Mouse (Mus musculus) intestine, postnatal 0 days (tissue): ENCODE measurements around the gene Tmem51. TPM values are rescaled to one million over a fixed set of nuclear protein-coding genes. Genes with fewer than 3 reads are reported as not detected.
"Not testable (repeated sequence)": the region's sequence is repeated elsewhere in the genome, so short reads cannot be mapped to it uniquely, and the experiment has no call there.

ENCODE experiments used
- ATAC-seq: fragments of 200-750 bp; cut with Nextera tagmentation; 2 replicates; pipeline ENCODE4 v1.8.0; 2017; ENCODE audit warnings: mild to moderate bottlenecking, moderate TSS enrichment, moderate library complexity
- H3K27ac ChIP-seq: fragments of 300-500 bp; sonication (generic); 2 replicates; pipeline ENCODE4 v1.5.1; 2014; ENCODE audit warnings: mild to moderate bottlenecking, low read depth, low read length, moderate library complexity
- H3K27me3 ChIP-seq: fragments of 300-500 bp; sonication (generic); replicated peaks from 2 replicates; pipeline ENCODE4 v1.6.1; 2014; ENCODE audit warnings: low read length, mixed read lengths; ENCODE audit not compliant: control insufficient read depth, insufficient read depth
- H3K36me3 ChIP-seq: fragments of 300-500 bp; sonication (generic); 2 replicates; pipeline ENCODE4 v1.6.1; 2014; ENCODE audit warnings: mild to moderate bottlenecking, moderate library complexity; ENCODE audit not compliant: control insufficient read depth, insufficient read depth
- H3K4me1 ChIP-seq: fragments of 300-500 bp; sonication (generic); replicated peaks from 2 replicates; pipeline ENCODE4 v1.6.1; 2014; ENCODE audit warnings: antibody characterized with exemption, low read length, mixed read lengths; ENCODE audit not compliant: control insufficient read depth, insufficient read depth
- H3K4me2 ChIP-seq: fragments of 300-500 bp; sonication (generic); replicated peaks from 2 replicates; pipeline ENCODE4 v1.6.1; 2014; ENCODE audit warnings: low read depth, mild to moderate bottlenecking, moderate library complexity
- H3K4me3 ChIP-seq: fragments of 300-500 bp; sonication (generic); 2 replicates; pipeline ENCODE4 v1.5.1; 2014; ENCODE audit warnings: low read depth, low read length
- H3K9ac ChIP-seq: fragments of 300-500 bp; sonication (generic); 2 replicates; pipeline ENCODE4 v1.6.1; 2014; ENCODE audit warnings: mild to moderate bottlenecking, low read depth, low read length
- H3K9me3 ChIP-seq: fragments of 300-500 bp; sonication (generic); 2 replicates; pipeline ENCODE4 v1.6.1; 2016; ENCODE audit warnings: mixed run types; ENCODE audit not compliant: control insufficient read depth
- CTCF ChIP-seq: sonication (generic); IDR thresholded peaks from 2 replicates; pipeline ENCODE4 v1.5.1; 2016; ENCODE audit warnings: low read depth, mild to moderate bottlenecking, control low read depth, antibody characterized with exemption, moderate library complexity
- WGBS: fragments of 180-500 bp; shearing (Covaris S2); extraction: QIAGEN DNeasy Blood & Tissue Kit; methylation state at CpG from one replicate; pipeline ENCODE4 v1.1.7; 2014; 5-methylcytosine and 5-hydroxymethylcytosine counted together
- polyA plus RNA-seq: library from polyadenylated mRNA; unstranded; fragments of >200 nt; fragmentation: Nextera tagmentation; extraction: Ambion mirVana; gene quantifications from 2 replicates; pipeline ENCODE4 v1.2.1, GENCODE M21; 2015

Tmem51 gene
- polyA plus RNA-seq, 1 experiment from 2014 or later, result 212 TPM

DNA sequence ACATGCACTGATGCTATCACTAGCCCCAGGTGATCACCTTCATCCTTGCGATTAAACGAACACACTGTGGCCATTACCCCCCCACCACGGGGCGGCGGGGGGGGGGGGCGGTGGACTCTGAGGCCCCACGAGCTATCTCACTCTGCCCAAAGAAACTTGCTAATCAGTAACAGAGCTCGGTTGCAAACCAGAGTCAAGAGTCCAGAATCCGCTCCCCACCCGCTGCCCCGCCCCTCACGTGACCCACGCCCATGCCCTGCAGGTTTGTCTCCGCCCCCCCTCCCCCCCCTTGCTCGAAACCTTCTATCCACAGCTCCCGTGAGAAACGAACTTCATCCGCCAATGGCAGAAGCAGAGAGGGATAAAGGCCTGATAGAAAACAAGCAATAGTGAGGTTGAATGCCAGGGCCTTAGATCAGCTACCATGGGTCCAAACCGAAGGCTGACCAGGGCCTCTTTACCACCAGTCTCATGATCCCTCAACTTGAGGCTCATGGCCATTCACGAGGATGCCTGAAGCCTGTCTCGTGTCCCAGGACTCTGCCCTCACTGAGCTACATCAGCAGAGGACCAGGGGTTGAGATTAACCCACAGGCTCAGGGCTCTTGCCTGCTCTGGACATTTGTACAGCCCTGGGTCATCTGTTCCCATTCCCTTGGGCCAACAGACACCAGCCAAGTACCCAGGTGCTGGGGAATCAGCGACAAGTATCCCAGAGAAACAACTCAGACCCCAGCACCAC is 31.5 kb downstream of the Tmem51 start:
- Histone ChIP-seq H3K9me3 (no peaks in the 10 kb centered on the region), H3K9ac (no peak overlapping the region), H3K4me1 (peaks cover 21% of the 10 kb centered on the region), H3K27ac (peak overlapping the region; percentile 90), H3K36me3 (no peaks in the 10 kb centered on the region), H3K4me2 (peak overlapping the region; percentile 32), H3K4me3 (no peak overlapping the region), H3K27me3 (no peaks in the 10 kb centered on the region)
- WGBS, result 22% methylated on average over 22 of the region's 22 CpGs
- ATAC-seq, result peak; percentile 84
- TF ChIP-seq CTCF, result no peak

DNA sequence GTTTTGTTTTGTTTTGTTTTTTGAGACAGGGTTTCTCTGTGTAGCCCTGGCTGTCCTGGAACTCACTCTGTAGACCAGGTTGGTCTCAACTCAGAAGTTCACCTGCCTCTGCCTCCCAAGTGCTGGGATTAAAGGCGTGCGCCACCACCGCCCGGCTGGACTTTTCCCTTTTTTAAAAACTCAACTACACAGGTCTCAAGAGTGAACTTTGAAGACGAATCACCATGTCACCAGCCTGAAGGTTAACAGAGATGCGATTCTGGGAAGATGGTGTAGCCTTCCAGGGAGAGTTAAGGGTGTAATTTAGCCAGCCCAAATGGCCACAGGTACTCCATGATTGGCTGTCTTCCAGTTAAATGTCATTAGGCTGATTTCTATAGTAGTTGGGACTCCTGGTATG is 32.2 kb downstream of the Tmem51 start:
- not testable (repeated sequence) for H3K9me3 ChIP-seq, H3K36me3 ChIP-seq, H3K4me3 ChIP-seq, H3K27me3 ChIP-seq
- Histone ChIP-seq H3K4me1 (peaks cover 21% of the 10 kb centered on the region), H3K27ac (peak overlapping the region; percentile 90), H3K9ac (0 out of 2 replicates have a peak overlapping the region, but pooled peaks have one; percentile 18), H3K4me2 (peak overlapping the region; percentile 32)
- WGBS, result 43% methylated on average over 6 of the region's 6 CpGs
- 0 out of 2 replicates have a peak, but pooled peaks have one; percentile 3 for ATAC-seq

DNA sequence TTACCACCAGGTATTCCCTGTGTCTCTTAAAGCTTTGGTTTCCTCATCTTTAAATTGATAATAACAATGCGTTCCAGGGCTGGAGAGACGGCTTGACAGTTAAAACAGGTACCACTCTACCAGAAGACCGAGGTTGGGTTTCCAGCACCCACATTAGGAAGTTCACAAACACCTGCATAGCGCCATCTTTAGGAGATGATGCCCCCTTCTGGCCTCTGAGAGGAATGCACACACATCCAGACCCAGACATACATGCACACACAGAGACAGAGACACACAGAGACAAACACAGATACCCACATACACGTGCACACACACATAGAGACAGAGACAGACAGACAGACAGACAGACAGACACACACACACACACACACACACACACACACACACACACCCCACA is 34.1 kb downstream of the Tmem51 start:
- Histone ChIP-seq H3K4me3 (no peak overlapping the region), H3K9me3 (no peaks in the 10 kb centered on the region), H3K4me1 (peaks cover 21% of the 10 kb centered on the region), H3K27me3 (no peaks in the 10 kb centered on the region), H3K4me2 (no peak overlapping the region), H3K36me3 (no peaks in the 10 kb centered on the region), H3K9ac (no peak overlapping the region), H3K27ac (peak overlapping the region; percentile 90; the same call in 1 of the 2 replicates)
- 92% methylated on average over 5 of the region's 5 CpGs for WGBS
- TF ChIP-seq CTCF, result peak; percentile 55
- no peak for ATAC-seq

DNA sequence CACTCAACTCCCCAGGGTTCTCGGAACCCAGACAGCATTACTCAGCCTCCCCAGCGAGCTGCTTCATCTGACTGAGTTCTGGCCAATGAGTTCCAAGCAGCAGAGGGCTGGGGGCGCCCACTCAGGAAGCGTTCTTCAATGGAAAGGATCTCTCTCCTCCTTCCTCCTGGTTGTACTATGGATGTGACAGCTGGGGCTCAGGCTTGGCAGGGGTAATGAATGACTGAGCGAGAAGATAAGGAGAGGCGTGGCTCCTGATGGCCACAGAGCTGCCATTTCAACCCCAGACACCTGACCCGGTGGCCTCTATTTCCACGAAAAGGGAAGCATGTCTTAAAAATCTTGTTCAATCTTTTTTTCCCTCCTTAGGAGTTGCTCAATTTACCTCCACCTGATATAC is 35.7 kb downstream of the Tmem51 start:
- H3K9me3 ChIP-seq, result no peaks in the 10 kb centered on the region
- no peaks in the 10 kb centered on the region; the same call in 1 of the 2 replicates for H3K36me3 ChIP-seq
- peak overlapping the region; percentile 58 for H3K4me2 ChIP-seq
- peak; percentile 18 for ATAC-seq
- H3K4me3 ChIP-seq, result peak overlapping the region; percentile 40
- H3K4me1 ChIP-seq, result peaks cover 23% of the 10 kb centered on the region
- H3K27me3 ChIP-seq, result no peaks in the 10 kb centered on the region
- 36% methylated on average over 8 of the region's 8 CpGs for WGBS
- H3K9ac ChIP-seq, result peak overlapping the region; percentile 53; the same call in 1 of the 2 replicates
- TF ChIP-seq CTCF, result no peak
- H3K27ac ChIP-seq, result peak overlapping the region; percentile 81

DNA sequence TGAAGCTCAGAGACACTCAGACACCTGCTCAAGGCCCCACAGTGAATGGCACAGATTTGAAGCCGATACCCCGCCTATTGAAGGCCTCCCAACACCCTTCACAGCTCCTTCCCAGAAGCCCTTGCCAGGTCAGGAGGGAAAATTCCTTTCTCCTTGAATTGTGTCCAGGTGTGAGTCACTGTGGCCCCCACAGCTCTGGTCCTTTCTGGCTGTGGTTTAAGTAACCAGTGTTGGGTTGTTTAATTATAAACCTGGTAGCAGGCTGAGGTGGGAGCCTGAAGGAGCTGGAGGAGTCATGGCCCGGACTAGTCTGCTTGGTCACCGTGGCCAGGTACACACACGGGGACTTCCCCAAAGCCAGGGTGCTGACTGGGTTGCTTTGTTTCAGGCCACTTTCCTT is 37.1 kb downstream of the Tmem51 start:
- peak overlapping the region; percentile 58 for H3K4me2 ChIP-seq
- no peaks in the 10 kb centered on the region for H3K9me3 ChIP-seq
- no peaks in the 10 kb centered on the region; the same call in 1 of the 2 replicates for H3K36me3 ChIP-seq
- peak overlapping the region; percentile 81 for H3K27ac ChIP-seq
- peak overlapping the region; percentile 53; the same call in 1 of the 2 replicates for H3K9ac ChIP-seq
- peaks cover 22% of the 10 kb centered on the region for H3K4me1 ChIP-seq
- WGBS, result 52% methylated on average over 5 of the region's 5 CpGs
- no peaks in the 10 kb centered on the region for H3K27me3 ChIP-seq
- peak overlapping the region; percentile 40 for H3K4me3 ChIP-seq
- 0 out of 2 replicates have a peak, but pooled peaks have one; percentile 3 for ATAC-seq
- no peak for TF ChIP-seq CTCF

DNA sequence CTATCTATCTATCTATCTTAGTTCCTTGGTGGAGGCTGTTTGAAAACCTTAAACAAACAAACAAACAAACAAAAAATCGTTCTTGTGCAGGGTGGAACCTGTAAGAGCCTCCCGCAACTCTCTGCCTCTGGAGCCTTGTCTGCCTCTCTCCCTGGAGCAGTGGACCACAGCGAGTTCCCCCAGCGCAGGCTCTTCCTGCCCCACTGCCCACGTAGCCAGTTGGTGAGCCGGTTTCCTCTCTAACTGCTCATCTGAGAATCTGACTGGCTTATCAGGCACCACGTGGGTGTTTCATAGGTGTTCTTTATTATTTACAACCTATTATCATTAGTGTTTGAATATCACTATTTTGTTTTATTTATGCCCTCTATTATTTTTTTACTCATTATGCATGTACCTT is 37.6 kb downstream of the Tmem51 start:
- no peaks in the 10 kb centered on the region for H3K9me3 ChIP-seq
- H3K4me3 ChIP-seq, result peak overlapping the region; percentile 40
- TF ChIP-seq CTCF, result no peak
- peaks cover 22% of the 10 kb centered on the region for H3K4me1 ChIP-seq
- ATAC-seq, result no peak
- peak overlapping the region; percentile 58 for H3K4me2 ChIP-seq
- H3K9ac ChIP-seq, result peak overlapping the region; percentile 17; the same call in 1 of the 2 replicates
- no peaks in the 10 kb centered on the region for H3K27me3 ChIP-seq
- peak overlapping the region; percentile 46; the same call in 1 of the 2 replicates for H3K27ac ChIP-seq
- 47% methylated on average over 7 of the region's 7 CpGs for WGBS
- peaks cover 2% of the 10 kb centered on the region; the same call in 1 of the 2 replicates for H3K36me3 ChIP-seq
